Mouse (Mus musculus) induced T-regulatory cell, adult 2 months (primary cell): ENCODE data around the gene Ergic1.

ENCODE experiments used
- DNase-seq: peaks from one replicate; pipeline ENCODE4 v3.0.0-alpha.2; 2012; ENCODE audit warnings: low read depth

The Ergic1 gene

DNA sequence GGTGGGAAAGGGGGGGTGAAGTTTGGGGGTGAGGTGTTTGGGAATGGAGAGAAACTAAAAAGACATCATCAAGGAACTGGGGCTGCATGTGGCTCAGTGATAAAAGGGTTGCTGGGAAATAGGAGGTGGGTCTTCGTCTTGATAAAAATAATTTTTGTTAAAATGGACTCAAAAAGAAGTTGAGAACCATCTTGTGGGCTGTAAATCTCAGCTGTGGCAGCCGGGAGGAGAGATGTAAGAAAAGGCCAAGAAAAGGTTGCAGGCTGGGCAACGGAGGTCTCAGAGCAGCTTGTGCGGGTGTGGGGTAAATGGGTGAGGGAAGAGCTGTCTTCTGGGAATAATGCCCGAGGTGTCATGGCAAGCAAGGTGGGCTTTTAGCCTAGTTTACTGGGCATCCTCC lies 100.9 kb downstream of the Ergic1 start:
- DNase-seq = no peak

DNA sequence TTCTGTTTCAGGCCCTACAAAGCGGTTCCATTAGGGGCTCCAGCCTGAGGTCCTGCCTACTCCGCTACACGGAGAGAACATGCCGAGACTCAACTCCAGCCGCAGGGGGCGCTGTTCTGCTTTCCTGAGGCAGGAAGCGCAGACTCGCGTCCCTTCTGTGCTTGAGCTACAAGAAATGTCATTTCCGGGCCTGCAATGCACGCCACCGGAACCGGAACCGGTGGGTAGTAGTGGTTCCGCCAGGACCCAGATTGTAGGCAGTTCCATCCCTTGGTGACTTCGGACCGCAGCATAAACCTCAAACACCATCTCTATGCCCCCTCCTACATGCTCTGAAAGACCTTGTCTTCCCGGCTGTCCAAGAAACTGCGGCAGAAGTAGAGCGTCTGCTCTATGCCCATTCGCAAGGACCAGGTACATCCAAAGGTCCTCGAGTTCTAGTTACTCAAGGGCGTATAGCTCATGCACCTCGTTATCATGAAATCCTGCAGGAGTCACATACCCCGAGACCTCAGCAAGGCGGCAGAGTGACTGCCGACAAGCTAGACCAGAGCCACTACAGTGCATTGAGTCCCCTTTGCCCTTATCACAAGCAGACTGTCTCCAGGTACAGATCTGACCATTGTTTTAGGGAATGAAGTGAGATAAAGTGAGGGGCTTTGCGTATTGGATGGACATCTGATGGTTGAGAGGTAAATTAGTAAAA lies 101.8 kb downstream of the Ergic1 start, which contains the start of gene Atp6v0e:
Gene Atp6v0e (plus strand): TSS at position 254 of the 706 bp plus-strand sequence.
- peak; percentile 98 for DNase-seq

DNA sequence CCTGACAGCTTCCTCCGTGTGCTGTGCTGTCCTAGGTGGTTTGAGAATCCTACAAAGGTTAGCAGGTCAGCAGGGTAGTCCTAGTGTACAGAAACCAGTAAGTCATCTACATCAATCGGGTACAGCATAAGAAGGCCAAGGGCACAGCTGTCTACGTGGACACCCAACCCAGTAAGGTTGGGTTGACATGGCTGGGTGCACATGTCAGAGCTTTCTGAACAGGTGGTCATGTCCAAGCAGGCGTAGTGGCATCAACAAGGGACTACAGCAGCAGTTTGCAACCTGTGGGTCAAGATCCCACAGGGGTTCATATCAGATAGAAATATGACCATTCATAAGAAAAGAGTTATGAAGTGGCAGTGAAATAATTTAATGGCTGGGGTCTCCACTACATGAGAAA lies 104.3 kb downstream of the Ergic1 start:
- no peak for DNase-seq

DNA sequence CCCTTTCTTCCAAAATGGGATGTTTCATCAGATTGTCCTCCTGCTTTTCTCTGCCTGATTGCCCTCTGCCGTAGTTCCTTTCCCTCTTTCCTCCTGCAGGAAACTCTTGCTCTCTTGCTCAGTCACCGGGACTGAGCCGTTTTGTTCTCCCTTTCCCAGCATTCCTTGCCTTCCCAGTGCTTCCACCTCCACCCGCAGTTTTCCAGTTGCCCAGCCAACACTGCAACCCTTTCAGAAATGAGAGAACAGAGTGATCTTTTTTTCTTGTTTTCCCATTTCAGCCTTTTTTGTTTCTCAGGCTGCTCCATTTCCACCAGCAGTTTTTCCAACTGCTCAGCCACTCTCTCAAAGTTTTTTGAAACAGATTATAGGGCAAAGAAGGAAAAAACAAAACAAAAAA lies 110.0 kb downstream of the Ergic1 start:
- no peak for DNase-seq

DNA sequence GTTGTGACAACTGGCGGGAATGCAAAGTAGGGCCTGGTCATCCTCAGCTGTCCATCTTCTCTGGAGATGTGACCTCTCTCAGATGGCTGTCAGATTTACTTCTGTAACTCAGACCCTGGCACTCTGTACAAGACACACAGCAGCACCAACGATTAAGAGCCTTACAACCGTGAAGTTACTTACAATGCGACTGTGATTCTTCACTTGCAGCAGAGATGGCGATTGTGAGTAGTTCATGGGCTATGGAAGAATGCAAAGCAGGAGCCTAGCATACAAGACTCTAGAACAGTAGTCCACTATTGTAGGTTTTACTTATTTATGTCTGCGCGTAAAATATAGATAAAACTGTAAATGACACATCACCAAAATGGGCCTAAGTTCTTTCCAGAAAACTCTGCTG lies 114.6 kb downstream of the Ergic1 start:
- DNase-seq = no peak

DNA sequence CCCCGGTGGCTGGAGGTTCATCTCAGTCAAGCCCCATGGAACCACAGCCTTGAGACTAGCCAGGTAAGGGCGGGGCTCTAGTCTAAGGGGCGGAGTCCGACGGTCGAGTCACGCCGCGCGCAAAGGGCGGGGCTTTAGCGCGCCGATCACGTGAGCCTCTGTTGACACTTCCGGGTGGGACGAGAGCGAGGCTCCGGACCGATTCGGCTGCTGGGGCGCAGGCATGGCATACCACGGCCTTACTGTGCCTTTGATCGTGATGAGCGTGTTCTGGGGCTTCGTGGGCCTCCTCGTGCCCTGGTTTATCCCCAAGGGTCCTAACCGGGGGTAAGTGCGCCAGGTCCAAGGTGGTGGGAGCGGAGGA lies 114.9 kb downstream of the Ergic1 start:
- peak; percentile 97 for DNase-seq

DNA sequence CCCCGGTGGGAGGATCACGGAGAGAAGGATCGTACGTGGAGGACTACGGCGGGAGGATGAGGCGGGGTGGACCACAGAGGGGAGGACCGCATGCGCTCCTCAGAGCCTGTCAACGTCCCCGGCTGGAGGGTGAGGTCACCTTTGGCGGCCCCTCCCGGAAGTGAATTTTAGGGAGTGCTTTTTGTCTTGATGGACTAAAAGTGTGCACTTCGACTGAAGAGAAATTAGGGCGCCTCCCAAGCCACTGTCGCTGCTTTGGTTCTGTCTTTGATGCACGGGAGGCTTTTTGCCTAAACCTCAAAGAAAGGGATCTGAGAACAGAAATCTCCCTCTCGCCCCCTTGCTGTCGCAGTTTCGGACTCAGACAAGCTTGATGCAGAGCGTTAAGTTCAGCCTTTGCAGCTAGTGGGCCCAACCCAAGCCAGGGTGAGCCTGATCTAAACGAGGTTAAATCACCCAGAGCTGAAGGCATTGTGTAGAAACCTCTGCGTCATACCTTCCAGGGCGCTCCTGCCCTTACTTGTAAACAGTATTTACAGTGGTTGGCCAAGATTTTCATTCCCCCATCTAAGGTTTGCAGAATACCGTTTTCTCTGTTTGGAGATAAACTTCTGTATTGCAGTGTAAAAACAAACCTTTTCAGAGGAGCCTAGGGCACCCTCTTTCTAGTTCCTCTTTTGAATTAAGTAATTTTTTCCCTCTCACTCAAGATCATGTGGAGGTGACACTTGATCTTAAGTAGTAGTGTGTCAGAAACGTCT lies 115.5 kb downstream of the Ergic1 start:
- DNase-seq = peak; percentile 84

DNA sequence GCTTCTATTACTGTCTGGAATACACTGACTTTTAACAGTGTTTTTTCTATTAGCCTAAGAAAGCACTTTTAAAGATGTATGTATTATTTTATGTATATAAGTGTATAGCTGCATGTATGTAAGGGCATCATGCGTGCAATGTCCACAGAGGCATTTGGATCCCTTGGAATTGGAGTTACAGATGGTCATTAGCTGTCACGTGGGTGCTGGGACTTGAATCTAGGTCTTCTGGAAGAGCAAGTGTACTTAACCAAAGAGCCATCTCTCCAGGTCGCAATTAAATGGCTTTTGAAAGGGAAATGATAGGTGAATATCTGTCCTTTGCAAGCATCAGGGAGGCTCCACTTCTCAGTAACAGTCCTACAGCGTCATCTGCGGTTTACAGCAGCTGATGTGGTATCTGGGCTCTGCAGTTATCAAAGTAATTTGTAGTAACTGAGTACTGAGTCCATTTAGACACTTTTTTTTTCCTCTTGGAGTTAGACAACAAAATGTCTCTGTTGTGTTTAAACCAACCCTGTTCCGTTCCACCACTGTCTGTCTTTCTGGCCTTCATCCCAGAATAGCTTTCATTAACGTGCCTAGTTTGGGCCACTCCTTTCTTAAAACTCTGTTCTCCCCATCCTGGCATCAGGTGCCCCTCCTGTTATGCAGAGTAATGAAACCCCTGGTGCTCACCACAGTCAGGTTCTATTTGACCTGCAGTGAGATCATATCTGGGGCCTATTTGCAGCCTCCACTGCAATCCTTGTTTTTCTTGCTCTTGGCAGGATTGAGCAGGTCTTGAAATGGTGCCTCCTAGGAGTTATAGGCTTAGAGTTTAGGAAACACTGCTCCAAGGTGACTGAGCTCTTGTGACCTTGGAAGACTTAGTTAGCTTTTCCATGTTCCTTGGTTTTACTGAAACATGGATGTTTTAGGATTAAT lies 116.7 kb downstream of the Ergic1 start:
- no peak for DNase-seq

DNA sequence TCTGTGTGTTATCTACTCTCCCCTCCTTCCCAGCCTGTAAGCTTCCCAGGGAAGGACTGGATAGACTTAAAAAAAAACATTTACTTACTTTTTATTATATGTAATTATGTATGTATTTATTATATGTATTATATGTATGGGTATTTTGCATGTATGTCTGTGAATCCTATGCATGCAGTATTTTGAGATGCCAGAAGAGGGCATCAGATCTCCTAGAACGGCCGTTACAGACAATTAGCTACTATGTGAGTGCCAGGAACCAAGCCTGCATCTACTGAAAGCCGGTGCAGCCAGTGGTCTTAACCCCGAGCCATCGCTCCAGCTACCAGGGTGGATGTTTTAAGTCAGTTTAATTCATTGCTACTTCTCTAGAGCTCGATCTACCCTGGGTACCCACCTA lies 120.0 kb downstream of the Ergic1 start:
- DNase-seq = no peak

DNA sequence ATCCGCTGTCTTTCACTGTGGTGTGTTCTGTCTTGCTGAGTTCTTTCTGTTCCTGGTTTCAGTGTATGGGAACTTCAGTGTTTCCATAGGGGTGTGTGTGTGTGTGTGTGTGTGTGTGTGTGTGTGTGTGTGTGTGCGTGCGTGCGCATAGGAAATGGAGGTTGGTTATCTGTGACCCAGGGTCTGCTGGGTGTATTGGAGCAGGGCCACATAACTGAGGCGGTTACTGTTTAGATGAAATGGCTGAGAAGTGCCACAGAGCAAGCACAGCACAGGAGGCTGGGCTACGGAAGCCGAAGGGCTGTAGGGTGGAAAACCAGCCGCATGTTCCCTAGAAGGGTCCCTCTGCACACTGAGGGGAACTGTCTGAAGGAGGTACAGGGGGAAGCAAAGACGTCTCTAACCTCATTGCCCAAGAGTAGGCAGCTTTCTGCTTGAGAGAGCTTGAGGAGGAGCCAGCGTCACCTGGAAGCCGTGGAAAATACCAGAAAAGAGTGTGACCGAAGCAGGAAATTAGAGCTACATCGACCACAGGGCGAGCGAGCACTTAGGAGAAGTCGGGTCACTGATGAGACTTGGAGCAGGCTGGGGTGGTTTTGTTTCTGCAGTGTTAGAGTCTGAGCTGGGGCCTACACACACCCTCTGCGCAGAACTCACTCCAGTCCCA lies 125.2 kb downstream of the Ergic1 start:
- DNase-seq = no peak

DNA sequence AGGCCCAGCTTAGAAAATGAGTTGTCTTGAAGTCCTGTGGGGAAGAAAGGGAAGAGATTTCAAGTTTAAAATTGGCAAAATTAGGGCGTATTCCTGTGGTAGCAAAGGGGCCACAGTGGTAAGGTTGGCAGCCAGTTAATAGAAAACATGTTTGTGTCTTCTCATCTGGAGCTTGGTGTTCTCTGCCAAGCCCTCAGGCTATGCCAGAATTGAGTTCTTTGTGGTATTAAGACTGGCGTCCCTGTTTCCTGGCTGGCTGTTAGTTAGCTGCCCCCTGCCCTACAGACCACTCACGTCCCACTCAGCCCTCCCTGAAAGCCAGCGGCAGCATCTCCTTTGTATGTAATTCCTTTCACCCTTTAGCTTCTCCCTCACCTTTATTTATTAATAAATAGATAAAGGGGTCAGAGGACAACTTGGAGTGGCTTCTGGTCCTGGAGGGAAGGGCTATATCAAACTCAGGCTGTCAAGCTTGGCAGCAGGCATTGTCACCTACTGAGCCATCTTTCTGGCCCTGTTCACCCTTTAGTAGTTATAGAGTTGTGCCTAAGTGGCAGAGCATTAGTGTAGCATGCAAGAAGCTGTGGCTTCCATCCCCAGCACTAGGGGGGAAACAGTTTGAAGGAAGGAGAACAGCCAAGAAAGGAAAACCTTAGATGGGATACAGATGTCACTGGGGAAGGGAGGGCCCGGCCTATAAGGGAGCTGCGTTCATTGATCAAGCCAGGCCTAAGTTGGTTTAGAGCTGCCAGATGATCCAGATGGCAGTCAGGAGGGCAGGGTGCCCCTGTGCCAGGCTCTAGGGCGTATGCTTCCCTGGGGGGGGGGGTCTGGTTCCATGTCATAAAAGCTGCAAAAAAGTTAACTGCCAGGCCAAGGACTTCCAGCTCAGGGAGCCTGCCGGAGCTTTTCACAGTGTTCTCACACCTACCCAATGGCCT lies 127.8 kb downstream of the Ergic1 start:
- no peak for DNase-seq

DNA sequence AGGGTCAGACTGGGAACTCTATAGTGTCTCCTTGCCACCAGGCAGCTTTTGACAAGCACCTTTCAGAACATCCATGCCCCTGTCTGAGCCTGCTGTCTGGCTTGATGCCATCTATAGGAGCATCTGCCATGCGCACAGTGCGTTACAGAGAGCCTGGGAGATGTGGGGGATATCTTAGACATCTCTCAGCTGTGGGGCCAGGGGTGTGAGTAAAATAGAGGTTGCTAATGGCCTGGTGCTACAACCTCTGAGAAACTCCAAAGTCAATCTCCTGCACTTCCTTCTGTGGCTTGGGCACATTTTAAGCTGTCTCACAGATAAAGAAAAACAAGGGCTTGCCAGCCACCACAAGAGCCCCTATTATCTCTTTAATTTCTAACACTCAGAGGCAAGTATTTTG lies 128.5 kb downstream of the Ergic1 start:
- DNase-seq = no peak

DNA sequence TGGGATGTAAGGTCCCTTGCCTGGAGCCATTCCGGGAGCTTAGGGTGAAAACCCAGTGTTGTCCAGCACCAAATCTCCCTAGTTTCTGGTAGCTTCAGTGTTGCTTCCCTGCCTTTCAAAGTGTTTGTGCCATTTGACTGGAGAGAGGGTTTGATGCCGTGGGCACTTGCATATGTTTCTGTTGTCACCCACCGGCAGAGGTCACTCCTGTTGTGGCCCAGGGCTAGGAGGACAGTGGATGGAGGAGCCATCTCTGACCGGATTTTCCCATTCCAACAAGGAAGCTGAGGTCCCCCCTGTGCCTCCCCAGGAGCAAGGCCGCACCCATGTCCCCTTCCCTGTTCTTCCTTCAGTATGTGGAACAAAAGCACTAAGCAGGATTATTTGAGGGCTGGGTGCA lies 128.9 kb downstream of the Ergic1 start:
- DNase-seq = no peak

DNA sequence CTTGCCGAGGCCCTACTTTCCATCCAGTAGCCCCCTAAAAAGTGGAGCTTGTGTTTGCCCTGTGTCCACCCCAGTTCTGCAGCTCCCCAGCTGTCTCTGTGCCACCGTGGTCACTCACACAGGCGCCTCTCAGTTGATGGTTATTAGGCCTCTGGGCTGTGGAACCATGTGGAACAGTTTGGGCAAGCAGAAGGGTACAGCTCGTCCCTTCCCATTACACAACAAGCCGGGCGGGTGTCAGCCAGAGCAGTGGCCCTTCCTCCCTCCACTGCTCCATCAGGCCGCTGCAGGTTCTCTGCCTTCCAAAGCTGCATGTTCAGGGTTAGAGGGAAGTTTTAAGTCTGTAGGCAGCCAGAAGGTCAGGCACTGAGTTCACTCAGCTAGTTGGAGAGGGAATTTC lies 129.8 kb downstream of the Ergic1 start:
- no peak for DNase-seq

DNA sequence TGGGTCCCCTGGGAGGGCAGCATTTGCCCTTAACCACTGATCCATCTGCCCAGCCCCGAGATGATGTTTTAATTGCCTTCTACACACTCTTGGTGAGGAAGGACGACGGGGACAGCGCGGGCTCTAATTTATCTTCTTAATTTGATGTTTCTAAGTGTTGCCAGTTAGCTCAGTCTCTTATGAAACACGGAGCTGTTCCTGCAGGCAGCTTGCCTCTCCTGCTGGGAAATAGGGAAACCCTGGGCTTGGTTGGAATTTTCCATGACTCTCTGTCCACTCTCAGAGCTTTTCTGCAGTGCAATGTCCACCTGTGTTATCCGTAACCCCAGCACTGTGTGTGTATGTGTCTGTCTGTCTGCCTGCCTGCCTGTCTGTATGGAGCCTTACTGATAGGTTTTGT lies 132.1 kb downstream of the Ergic1 start:
- DNase-seq = no peak

DNA sequence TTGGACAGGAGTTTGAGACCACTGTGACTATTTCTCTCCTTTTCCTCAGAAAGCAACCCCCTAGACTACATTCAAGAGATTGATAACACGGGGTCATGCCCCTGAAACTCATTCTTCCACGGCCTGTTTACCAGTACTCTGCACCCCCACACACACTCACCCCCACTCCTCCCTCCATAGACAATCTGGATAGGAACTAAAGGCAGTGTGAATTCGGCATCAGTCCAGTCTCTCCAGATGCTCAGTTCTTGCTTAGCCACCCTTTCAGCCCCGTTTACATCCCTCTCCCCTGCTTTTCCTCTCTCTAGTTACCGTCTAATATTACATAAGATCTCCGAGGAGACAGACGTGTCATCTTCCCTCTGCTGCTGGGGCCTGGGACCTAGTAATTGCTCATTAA lies 132.9 kb downstream of the Ergic1 start:
- no peak for DNase-seq

DNA sequence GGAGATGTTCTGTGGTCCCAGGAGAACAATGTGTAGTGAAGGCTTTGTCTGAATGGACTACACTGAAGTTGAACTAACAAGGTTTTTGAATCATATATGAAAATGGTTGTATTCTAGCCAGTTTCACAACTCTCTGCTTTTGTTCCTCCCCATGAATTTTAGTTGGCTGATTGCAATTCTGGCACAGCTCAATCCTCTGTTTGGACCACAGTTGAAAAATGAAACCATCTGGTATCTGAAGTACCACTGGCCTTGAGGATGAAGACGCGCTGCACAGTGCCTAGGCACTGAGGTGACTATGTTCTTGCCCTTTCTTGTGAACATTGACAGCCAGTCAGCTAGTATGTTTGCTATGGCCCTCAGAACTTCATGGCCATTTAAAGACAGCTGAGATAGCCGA lies 133.9 kb downstream of the Ergic1 start:
- no peak for DNase-seq

DNA sequence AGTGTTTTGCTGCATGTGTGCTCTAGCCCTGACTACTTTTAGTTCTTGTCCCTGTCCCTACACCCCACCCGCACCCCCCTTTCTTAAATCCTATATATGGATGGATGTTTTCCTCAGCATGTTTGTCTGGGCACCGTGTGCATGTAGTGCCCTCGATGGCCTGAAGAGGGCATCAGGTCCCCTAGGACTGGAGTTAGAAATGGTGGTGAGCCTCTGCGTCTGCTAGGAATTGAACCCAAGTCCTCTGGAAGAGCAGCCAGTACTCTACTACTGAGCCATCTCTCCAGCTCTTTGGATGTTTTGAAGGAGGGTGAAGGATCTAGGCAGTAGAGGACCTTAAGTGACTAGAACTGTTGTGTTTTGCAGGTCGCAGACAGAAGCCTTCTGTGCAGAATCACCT lies 137.6 kb downstream of the Ergic1 start:
- peak; percentile 62 for DNase-seq

DNA sequence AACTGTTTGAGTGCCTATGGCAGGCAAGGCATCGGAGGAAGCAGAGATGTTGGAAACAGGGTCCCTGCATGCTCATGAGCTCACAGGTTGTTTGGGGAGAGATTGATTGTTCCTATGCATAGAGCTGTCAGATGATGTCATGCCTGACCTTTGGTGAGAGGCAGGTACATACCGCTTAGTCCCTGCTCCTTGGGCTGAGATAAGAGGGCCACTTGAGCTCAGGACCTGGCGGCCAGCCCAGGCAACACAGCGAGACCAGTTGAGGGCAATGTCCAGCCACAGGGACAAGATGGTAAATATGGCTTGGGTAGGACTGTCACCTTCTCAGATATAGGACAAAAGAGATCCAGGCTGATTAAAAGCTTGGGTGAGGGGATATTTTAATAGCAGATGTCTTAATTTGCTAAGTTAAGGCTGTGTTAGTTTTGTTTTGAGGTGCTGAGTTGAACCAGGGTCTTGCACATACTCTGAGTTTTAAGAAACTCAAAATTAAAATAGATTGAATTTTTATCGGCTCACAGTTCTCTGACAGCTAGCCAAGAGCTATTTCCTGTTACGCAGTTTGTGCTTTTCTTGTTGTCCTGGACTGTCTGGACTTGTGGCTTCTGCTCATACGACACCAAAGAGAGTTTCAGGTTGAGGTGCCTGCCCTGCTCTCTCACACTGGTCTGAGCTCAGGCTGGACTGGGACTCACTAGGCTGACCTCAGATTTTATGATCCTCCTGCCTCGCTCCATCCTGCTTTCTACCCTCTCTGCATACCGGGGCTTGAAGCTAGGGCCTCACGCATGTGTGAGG lies 138.7 kb downstream of the Ergic1 start:
- DNase-seq = no peak

DNA sequence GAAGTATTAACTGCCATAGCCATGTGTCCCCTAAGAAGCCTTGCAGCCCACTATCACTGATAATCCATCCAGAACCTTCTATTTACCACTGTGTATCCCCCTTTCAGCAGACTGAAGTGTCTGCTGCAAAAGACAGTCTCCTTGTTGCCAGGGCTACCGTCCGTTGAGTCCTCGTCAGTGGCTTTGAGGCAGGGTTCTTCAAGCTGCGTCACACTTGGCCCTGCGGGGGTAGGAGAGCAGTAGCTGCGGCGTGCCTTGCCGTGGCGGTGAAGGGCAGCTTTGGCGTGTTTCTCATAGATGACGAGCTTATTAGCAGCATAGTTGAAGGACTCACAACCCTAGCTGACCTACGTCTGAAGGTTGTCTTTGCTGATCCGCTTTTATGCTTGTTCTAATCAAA lies 140.3 kb downstream of the Ergic1 start:
- no peak for DNase-seq
